Mouse (Mus musculus) CH12.LX (cell line): ENCODE measurements at regions not wholly inside any gene's neighbourhood (a gene's known extent, or its start where the extent isn't known, plus 50 kb on each side); places are given as distances from the start of the nearest gene placed in this dataset.

ENCODE experiments used
- CTCF ChIP-seq, 2 experiments: IDR thresholded peaks in 1 of 2; conservative IDR thresholded peaks in 1 of 2; 2 replicates each; pipeline ENCODE4 v1.5.1; 2011 to 2012; ENCODE audit warnings: low read depth in 2 of 2, low read length in 2 of 2, improper control_type of control experiment in 1 of 2, inconsistent platforms in 1 of 2, mild to moderate bottlenecking in 1 of 2, moderate library complexity in 1 of 2
- GABPA ChIP-seq: IDR thresholded peaks from 2 replicates; pipeline ENCODE4 v1.6.1; 2012; ENCODE audit warnings: low read depth, low read length, improper control_type of control experiment, inconsistent platforms; ENCODE audit not compliant: insufficient replicate concordance
- KAT2A ChIP-seq: IDR thresholded peaks from 2 replicates; pipeline ENCODE4 v1.6.1; 2012; ENCODE audit warnings: low read length, improper control_type of control experiment, inconsistent platforms; ENCODE audit not compliant: insufficient replicate concordance
- MYC ChIP-seq: IDR thresholded peaks from 2 replicates; pipeline ENCODE4 v1.6.1; 2011; ENCODE audit warnings: low read depth, mild to moderate bottlenecking, improper control_type of control experiment, low read length
- SIN3A ChIP-seq: IDR thresholded peaks from 2 replicates; pipeline ENCODE4 v1.6.1; 2012; ENCODE audit warnings: low read length, improper control_type of control experiment, inconsistent platforms

DNA sequence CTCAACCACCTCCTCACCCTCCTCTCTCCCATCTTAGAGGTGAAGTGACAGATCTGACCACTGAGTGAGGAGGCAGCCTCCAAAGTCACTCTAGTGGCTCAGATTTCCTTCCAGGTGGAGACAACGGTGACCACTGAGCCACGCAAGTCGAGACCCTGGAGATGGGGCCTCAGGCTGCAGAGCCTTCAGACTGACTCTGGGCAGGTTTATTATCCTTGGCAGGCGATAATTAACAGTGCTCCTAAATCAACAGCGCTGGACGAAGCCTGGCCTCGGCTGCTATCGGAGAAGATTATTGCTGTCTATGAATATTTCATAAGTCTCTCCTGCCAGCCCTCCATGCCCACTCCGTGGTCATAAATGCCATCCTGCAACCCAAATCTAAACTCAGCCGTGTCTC is 79.1 kb upstream of the 1700021F07Rik start:
- TF ChIP-seq GABPA (no peak), KAT2A (no peak), SIN3A (no peak), CTCF (conservative IDR thresholded peaks at IDR 0.05 in 1 of 2, IDR thresholded peaks at IDR 0.05 in 1 of 2; ENCODE audit: low read depth in 2 of 2, low read length in 2 of 2) (no peak), MYC (no peak)
